Comparison of ENCODE assay signal across 17 mouse cellular contexts in the genomic region with DNA sequence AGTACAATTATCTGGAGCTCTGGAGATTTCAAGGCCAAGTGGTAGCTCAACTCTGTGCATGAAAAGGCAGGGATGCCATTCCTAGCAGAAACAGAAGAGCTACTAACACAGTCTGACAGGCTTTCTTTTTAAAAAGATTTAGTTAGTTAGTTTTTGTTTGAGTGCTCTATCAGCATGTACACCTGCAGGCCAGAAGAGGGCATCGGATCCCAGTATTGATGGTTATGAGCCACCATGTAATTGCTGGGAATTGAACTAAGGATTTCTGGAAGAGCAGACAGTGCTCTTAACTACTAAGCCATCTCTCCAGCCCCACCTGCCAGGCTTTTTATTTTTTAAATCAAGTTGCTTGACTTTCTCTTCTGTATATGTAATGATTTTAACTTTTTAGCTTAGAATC. TPM values are rescaled to one million over a fixed set of nuclear protein-coding genes. Genes with fewer than 3 reads are reported as not detected.
DNase-seq lines count a peak whose midpoint lies in the region; ATAC-seq and TF ChIP-seq lines count a peak whose summit lies in the region.
"Had no signal": no experiment of that assay in that cellular context is flagged by ENCODE, and none has a peak within 500 bp of the region (broad histone marks: within the 10 kb centered on the region; RNA-seq: fewer than 3 reads in every experiment).

No protein-coding gene starts in this region.

- no peak for TF ChIP-seq POLR2A in MEL (IDR thresholded peaks at IDR 0.05; ENCODE audit: control insufficient read depth in 1 of 2, insufficient read depth in 1 of 2, low read depth in 1 of 2, low read length in 2 of 2, poor library complexity in 1 of 2)

- TF ChIP-seq RAD21 in MEL (IDR thresholded peaks at IDR 0.05; ENCODE audit: low read depth, low read length) = peak; percentile 36

- WGBS in intestine, postnatal 0 days = 87% methylated on average over 1 of the region's 1 CpGs
- 82% methylated on average over 1 of the region's 1 CpGs for WGBS in intestine, embryonic 16.5 days
- WGBS in midbrain, postnatal 0 days = 77% methylated on average over 1 of the region's 1 CpGs
- 74% methylated on average over 1 of the region's 1 CpGs for WGBS in midbrain, embryonic 10.5 days

- H3K9me3 ChIP-seq in intestine, postnatal 0 days (ENCODE audit: control insufficient read depth) = no peaks in the 10 kb centered on the region
- no peaks in the 10 kb centered on the region for H3K9me3 ChIP-seq in intestine, embryonic 16.5 days (ENCODE audit: control insufficient read depth, low read length)
- no peaks in the 10 kb centered on the region for H3K9me3 ChIP-seq in midbrain, postnatal 0 days (ENCODE audit: low read length)
- no peaks in the 10 kb centered on the region for H3K9me3 ChIP-seq in midbrain, embryonic 10.5 days (replicated peaks)
- no peaks in the 10 kb centered on the region for H3K9me3 ChIP-seq in MEL (replicated peaks; ENCODE audit: insufficient read depth, low read length)
- H3K9me3 ChIP-seq: forebrain, embryonic 15.5 days; limb, embryonic 15.5 days; neural tube, embryonic 15.5 days had no signal

- H3K27me3 ChIP-seq in intestine, postnatal 0 days (replicated peaks; ENCODE audit: control insufficient read depth, insufficient read depth, low read length) = no peaks in the 10 kb centered on the region
- no peaks in the 10 kb centered on the region for H3K27me3 ChIP-seq in intestine, embryonic 16.5 days (replicated peaks; ENCODE audit: control insufficient read depth, insufficient read depth, low read length)
- no peaks in the 10 kb centered on the region for H3K27me3 ChIP-seq in midbrain, postnatal 0 days (ENCODE audit: insufficient read depth, low read length)
- H3K27me3 ChIP-seq in midbrain, embryonic 10.5 days (ENCODE audit: low read depth, poor library complexity, severe bottlenecking) = no peaks in the 10 kb centered on the region
- H3K27me3 ChIP-seq in MEL (ENCODE audit: control insufficient read depth in 1 of 2, insufficient read depth in 2 of 2, low read length in 2 of 2) = no peaks in the 10 kb centered on the region
- no peaks in the 10 kb centered on the region for H3K27me3 ChIP-seq in splenic B cell, adult 2 months (ENCODE audit: control insufficient read depth, insufficient read depth, low read length, poor library complexity, severe bottlenecking)
- H3K27me3 ChIP-seq: forebrain, embryonic 15.5 days; limb, embryonic 15.5 days; neural tube, embryonic 15.5 days had no signal

- no peak overlapping the region for H3K9ac ChIP-seq in intestine, postnatal 0 days (ENCODE audit: low read depth, low read length)
- no peak overlapping the region for H3K9ac ChIP-seq in intestine, embryonic 16.5 days (ENCODE audit: low read depth, low read length)
- no peak overlapping the region for H3K9ac ChIP-seq in midbrain, postnatal 0 days (replicated peaks; ENCODE audit: low read length, poor library complexity, severe bottlenecking)
- peak overlapping the region; percentile 66 for H3K9ac ChIP-seq in MEL (ENCODE audit: control insufficient read depth, low read depth, low read length, poor library complexity, severe bottlenecking)
- H3K9ac ChIP-seq: forebrain, embryonic 15.5 days; hindbrain, embryonic 14.5 days; limb, embryonic 15.5 days; neural tube, embryonic 15.5 days had no signal

- H3K79me2 ChIP-seq in MEL (ENCODE audit: control insufficient read depth, insufficient read depth, low read length, poor library complexity) = no peaks in the 10 kb centered on the region

- H3K4me1 ChIP-seq in intestine, postnatal 0 days (replicated peaks; ENCODE audit: control insufficient read depth, insufficient read depth, low read length) = no peaks in the 10 kb centered on the region
- H3K4me1 ChIP-seq in intestine, embryonic 16.5 days (ENCODE audit: control insufficient read depth, insufficient read depth, low read length) = no peaks in the 10 kb centered on the region
- H3K4me1 ChIP-seq in midbrain, postnatal 0 days (ENCODE audit: insufficient read depth, low read length) = no peaks in the 10 kb centered on the region
- H3K4me1 ChIP-seq in midbrain, embryonic 10.5 days = no peaks in the 10 kb centered on the region
- H3K4me1 ChIP-seq in MEL (ENCODE audit: control insufficient read depth in 1 of 2, insufficient read depth in 2 of 2, low read length in 2 of 2) = peaks cover 0 to 5% of the 10 kb centered on the region in 2 experiments; a peak in 2 of 4 replicates
- H3K4me1 ChIP-seq: forebrain, embryonic 15.5 days; limb, embryonic 15.5 days; neural tube, embryonic 15.5 days had no signal

- H3K36me3 ChIP-seq in intestine, postnatal 0 days (ENCODE audit: control insufficient read depth, insufficient read depth) = no peaks in the 10 kb centered on the region
- no peaks in the 10 kb centered on the region for H3K36me3 ChIP-seq in intestine, embryonic 16.5 days (ENCODE audit: control insufficient read depth, insufficient read depth, low read length)
- H3K36me3 ChIP-seq in midbrain, postnatal 0 days (ENCODE audit: insufficient read depth, low read length) = no peaks in the 10 kb centered on the region
- no peaks in the 10 kb centered on the region for H3K36me3 ChIP-seq in midbrain, embryonic 10.5 days
- 0 out of 4 replicates have a peak, but pooled peaks cover 0 to 2% of the 10 kb centered on the region in 2 experiments for H3K36me3 ChIP-seq in MEL (ENCODE audit: control insufficient read depth in 1 of 2, insufficient read depth in 2 of 2, low read length in 2 of 2)
- H3K36me3 ChIP-seq in splenic B cell, adult 2 months (ENCODE audit: control insufficient read depth, insufficient read depth, low read length, poor library complexity, severe bottlenecking) = no peaks in the 10 kb centered on the region
- H3K36me3 ChIP-seq: forebrain, embryonic 15.5 days; limb, embryonic 15.5 days; neural tube, embryonic 15.5 days had no signal

- no peak for TF ChIP-seq EP300 in MEL (IDR thresholded peaks at IDR 0.05; ENCODE audit: low read depth in 1 of 2, low read length in 2 of 2)

- intact Hi-C loops in left cerebral cortex, postnatal 14 days (cut with DNase I) = no loop called here

- H3K27ac ChIP-seq in intestine, postnatal 0 days (ENCODE audit: low read depth, low read length) = no peak overlapping the region
- H3K27ac ChIP-seq in intestine, embryonic 16.5 days (ENCODE audit: low read length) = no peak overlapping the region
- no peak overlapping the region for H3K27ac ChIP-seq in midbrain, postnatal 0 days (ENCODE audit: low read depth, low read length)
- no peak overlapping the region for H3K27ac ChIP-seq in midbrain, embryonic 10.5 days (replicated peaks)
- H3K27ac ChIP-seq in MEL (ENCODE audit: control insufficient read depth, low read depth, low read length) = no peak overlapping the region
- H3K27ac ChIP-seq: forebrain, embryonic 15.5 days; hindbrain, embryonic 14.5 days; limb, embryonic 15.5 days; neural tube, embryonic 15.5 days had no signal

- no peak overlapping the region for H3K4me2 ChIP-seq in intestine, postnatal 0 days (replicated peaks; ENCODE audit: low read depth)
- no peak overlapping the region for H3K4me2 ChIP-seq in intestine, embryonic 16.5 days (ENCODE audit: low read depth, low read length)
- H3K4me2 ChIP-seq in midbrain, postnatal 0 days (ENCODE audit: low read depth, low read length, poor library complexity, severe bottlenecking) = no peak overlapping the region
- H3K4me2 ChIP-seq: forebrain, embryonic 15.5 days; hindbrain, embryonic 14.5 days; limb, embryonic 15.5 days; neural tube, embryonic 15.5 days had no signal

- peak; percentile 49 for TF ChIP-seq CTCF in intestine, postnatal 0 days (IDR thresholded peaks at IDR 0.05; ENCODE audit: low read depth)
- peak; percentile 30 for TF ChIP-seq CTCF in midbrain, postnatal 0 days (IDR thresholded peaks at IDR 0.05)
- TF ChIP-seq CTCF in MEL (IDR thresholded peaks at IDR 0.05 in 2 of 3, conservative IDR thresholded peaks at IDR 0.05 in 1 of 3; ENCODE audit: control insufficient read depth in 1 of 3, insufficient read depth in 1 of 3, low read depth in 2 of 3, low read length in 3 of 3, poor library complexity in 1 of 3, severe bottlenecking in 1 of 3) = peak; percentile 23 to 44 (median 35); a peak in 4 of 6 replicates

- no peak for DNase-seq in midbrain, postnatal 0 days (ENCODE audit: low spot score)
- no peak for DNase-seq in midbrain, embryonic 10.5 days (ENCODE audit: low spot score)
- peak; percentile 62 for DNase-seq in MEL (ENCODE audit: low read depth, low spot score)
- DNase-seq in splenic B cell, adult 2 months (ENCODE audit: low read depth, low spot score) = peak; percentile 44
- DNase-seq in urinary bladder, postnatal 4 days (ENCODE audit: low spot score in 2 of 2) = no peak
- DNase-seq in left cerebral cortex, postnatal 14 days (ENCODE audit: low spot score in 2 of 2) = no peak
- DNase-seq: adrenal gland, postnatal 25 days; cerebellum, adult 9-10 months; heart, postnatal 14 days; spleen, adult 18-20 months had no signal

- H3K4me3 ChIP-seq in intestine, postnatal 0 days (ENCODE audit: low read depth, low read length) = no peak overlapping the region
- no peak overlapping the region for H3K4me3 ChIP-seq in intestine, embryonic 16.5 days (ENCODE audit: low read length)
- no peak overlapping the region for H3K4me3 ChIP-seq in midbrain, postnatal 0 days (ENCODE audit: low read depth, low read length)
- H3K4me3 ChIP-seq in midbrain, embryonic 10.5 days = no peak overlapping the region
- H3K4me3 ChIP-seq in MEL (ENCODE audit: control insufficient read depth in 1 of 2, insufficient read depth in 1 of 2, low read depth in 2 of 2, low read length in 2 of 2) = peak overlapping the region in 1 of 2 experiments; percentile 94; a peak in 2 of 4 replicates
- H3K4me3 ChIP-seq: forebrain, embryonic 15.5 days; limb, embryonic 15.5 days; neural tube, embryonic 15.5 days had no signal

- ATAC-seq in intestine, postnatal 0 days = no peak
- no peak for ATAC-seq in intestine, embryonic 16.5 days
- ATAC-seq in midbrain, postnatal 0 days (ENCODE audit: low FRiP score) = no peak
- ATAC-seq: forebrain, embryonic 15.5 days had no signal

RNA-seq across cellular contexts. Expression of gene Cacfd1, which starts 12.2 kb away (rescaled TPM):
- polyA plus RNA-seq in intestine, postnatal 0 days (2015; fragmentation: Nextera tagmentation; extraction: Ambion mirVana) = 41.5 and 42.8 TPM in 2 replicates
- polyA plus RNA-seq in intestine, embryonic 16.5 days (2015; fragmentation: Nextera tagmentation; extraction: Ambion mirVana) = 52.9 and 54.3 TPM in 2 replicates
- 52.8 and 63.0 TPM in 2 replicates for total RNA-seq in midbrain, postnatal 0 days (2014; rRNA removed)
- polyA plus RNA-seq in midbrain, postnatal 0 days (2015; fragmentation: Nextera tagmentation; extraction: Ambion mirVana) = 97.1 and 98.8 TPM in 2 replicates
- 90.7 and 117 TPM in 2 replicates for polyA plus RNA-seq in midbrain, embryonic 10.5 days (2016; fragmentation: Nextera tagmentation; extraction: Ambion mirVana)
- total RNA-seq in MEL (2012; rRNA removed) = 15.2 and 19.1 TPM in 2 replicates
- polyA plus RNA-seq in MEL (2012; ENCODE audit: insufficient read depth in 1 of 2, insufficient read length in 2 of 2, low read depth in 1 of 2, low replicate concordance in 2 of 2, missing spikeins in 1 of 2) = 10 to 100 TPM in 1 of 2 experiments, not detected in 1; 60.7 TPM
- total RNA-seq in left cerebral cortex, postnatal 14 days (2021) = 10 to 100 TPM; 50.4 to 51.0 TPM

RNA-seq across cellular contexts. Expression of gene Adamts13, which starts 24.3 kb away (rescaled TPM):
- 0.20 and 0.22 TPM in 2 replicates for polyA plus RNA-seq in intestine, postnatal 0 days (2015; fragmentation: Nextera tagmentation; extraction: Ambion mirVana)
- 0.33 and 0.34 TPM in 2 replicates for polyA plus RNA-seq in intestine, embryonic 16.5 days (2015; fragmentation: Nextera tagmentation; extraction: Ambion mirVana)
- 0.38 TPM in 1 of 2 replicates, not detected in the other for total RNA-seq in midbrain, postnatal 0 days (2014; rRNA removed)
- polyA plus RNA-seq in midbrain, postnatal 0 days (2015; fragmentation: Nextera tagmentation; extraction: Ambion mirVana) = 0.31 TPM in 1 of 2 replicates, not detected in the other
- not detected in 2 replicates for polyA plus RNA-seq in midbrain, embryonic 10.5 days (2016; fragmentation: Nextera tagmentation; extraction: Ambion mirVana)
- 75.1 and 130 TPM in 2 replicates for total RNA-seq in MEL (2012; rRNA removed)
- polyA plus RNA-seq in MEL (2012; ENCODE audit: insufficient read depth in 1 of 2, insufficient read length in 2 of 2, low read depth in 1 of 2, low replicate concordance in 2 of 2, missing spikeins in 1 of 2) = 10 to 100 TPM in 1 of 2 experiments, not detected in 1; 19.7 TPM
- total RNA-seq in left cerebral cortex, postnatal 14 days (2021) = 1 to 10 TPM; 2.0 to 2.7 TPM
- total RNA-seq: adrenal gland, postnatal 25 days; gastrocnemius, adult 18-20 months; heart, postnatal 14 days had no signal
- polyA plus RNA-seq: limb, embryonic 15.5 days; neural tube, embryonic 15.5 days had no signal

RNA-seq across cellular contexts. Expression of gene Slc2a6, which starts 30.3 kb away (rescaled TPM):
- 0.59 and 0.93 TPM in 2 replicates for polyA plus RNA-seq in intestine, postnatal 0 days (2015; fragmentation: Nextera tagmentation; extraction: Ambion mirVana)
- 0.84 and 1.0 TPM in 2 replicates for polyA plus RNA-seq in intestine, embryonic 16.5 days (2015; fragmentation: Nextera tagmentation; extraction: Ambion mirVana)
- 23.8 and 31.8 TPM in 2 replicates for total RNA-seq in midbrain, postnatal 0 days (2014; rRNA removed)
- 14.4 and 14.8 TPM in 2 replicates for polyA plus RNA-seq in midbrain, postnatal 0 days (2015; fragmentation: Nextera tagmentation; extraction: Ambion mirVana)
- polyA plus RNA-seq in midbrain, embryonic 10.5 days (2016; fragmentation: Nextera tagmentation; extraction: Ambion mirVana) = 3.1 and 4.4 TPM in 2 replicates
- 2.3 and 2.6 TPM in 2 replicates for total RNA-seq in MEL (2012; rRNA removed)
- polyA plus RNA-seq in MEL (2012; ENCODE audit: insufficient read depth in 1 of 2, insufficient read length in 2 of 2, low read depth in 1 of 2, low replicate concordance in 2 of 2, missing spikeins in 1 of 2) = 1 to 10 TPM in 1 of 2 experiments, not detected in 1; 3.2 TPM
- 10 to 100 TPM; 44.8 to 49.1 TPM for total RNA-seq in left cerebral cortex, postnatal 14 days (2021)

RNA-seq across cellular contexts. Expression of gene Rexo4, which starts 33.3 kb away (rescaled TPM):
- polyA plus RNA-seq in intestine, postnatal 0 days (2015; fragmentation: Nextera tagmentation; extraction: Ambion mirVana) = 29.4 and 30.1 TPM in 2 replicates
- 46.8 and 47.7 TPM in 2 replicates for polyA plus RNA-seq in intestine, embryonic 16.5 days (2015; fragmentation: Nextera tagmentation; extraction: Ambion mirVana)
- 39.1 and 41.8 TPM in 2 replicates for total RNA-seq in midbrain, postnatal 0 days (2014; rRNA removed)
- polyA plus RNA-seq in midbrain, postnatal 0 days (2015; fragmentation: Nextera tagmentation; extraction: Ambion mirVana) = 26.0 and 29.4 TPM in 2 replicates
- 52.6 and 57.7 TPM in 2 replicates for polyA plus RNA-seq in midbrain, embryonic 10.5 days (2016; fragmentation: Nextera tagmentation; extraction: Ambion mirVana)
- 45.3 and 52.4 TPM in 2 replicates for total RNA-seq in MEL (2012; rRNA removed)
- polyA plus RNA-seq in MEL (2012; ENCODE audit: insufficient read depth in 1 of 2, insufficient read length in 2 of 2, low read depth in 1 of 2, low replicate concordance in 2 of 2, missing spikeins in 1 of 2) = 10 to 100 TPM in 1 of 2 experiments, not detected in 1; 66.6 TPM
- 10 to 100 TPM; 49.8 to 58.4 TPM for total RNA-seq in left cerebral cortex, postnatal 14 days (2021)

Comparison
In these comparisons a context has a peak if more than half of its experiments do, and no peak if none do; other contexts are left out.
1. DNase-seq: peak in MEL (single experiment) and splenic B cell, adult 2 months (single experiment); none in midbrain, postnatal 0 days (single experiment), midbrain, embryonic 10.5 days (single experiment), urinary bladder, postnatal 4 days (0 of 2) and left cerebral cortex, postnatal 14 days (0 of 2).
2. Peak in every context shown above with its lines, with median percentiles within 50 percentile points of each other: CTCF ChIP-seq.